Mouse (Mus musculus) cerebellum, adult 2 months (tissue): ENCODE measurements around the gene Rprd1b. TPM values are rescaled to one million over a fixed set of nuclear protein-coding genes. Genes with fewer than 3 reads are reported as not detected.

Experiments used
- DNase-seq, 2 experiments: peaks; one replicate each; pipeline ENCODE4 v3.0.0; 2021
- H3K27ac ChIP-seq: fragments of 200-500 bp; 2 replicates; pipeline ENCODE4 v1.5.1; 2012; ENCODE audit warnings: low read length, control low read depth, inconsistent platforms; ENCODE audit not compliant: insufficient read depth
- H3K27me3 ChIP-seq: fragments of 200-500 bp; 2 replicates; pipeline ENCODE4 v1.6.1; 2012; ENCODE audit warnings: inconsistent platforms, mild to moderate bottlenecking, low read length, moderate library complexity; ENCODE audit not compliant: control insufficient read depth, insufficient read depth
- H3K4me1 ChIP-seq: fragments of 200-500 bp; 2 replicates; pipeline ENCODE4 v1.6.1; 2011; ENCODE audit warnings: low read length; ENCODE audit not compliant: control insufficient read depth, insufficient read depth
- H3K4me3 ChIP-seq: fragments of 200-500 bp; replicated peaks from 2 replicates; pipeline ENCODE3; 2011; ENCODE audit warnings: mild to moderate bottlenecking, low read depth, low read length, control low read depth; ENCODE audit not compliant: insufficient read depth
- CTCF ChIP-seq: fragments of 200-500 bp; IDR thresholded peaks from 2 replicates; pipeline ENCODE4 v1.5.1; 2011; ENCODE audit warnings: low read depth, mild to moderate bottlenecking, control low read depth, low read length, moderate library complexity, borderline replicate concordance; ENCODE audit not compliant: insufficient read depth
- POLR2A ChIP-seq: fragments of 200-500 bp; IDR thresholded peaks from 2 replicates; pipeline ENCODE4 v1.6.1; 2011; ENCODE audit warnings: low read length, control low read depth, borderline replicate concordance; ENCODE audit not compliant: insufficient read depth
- WGBS: fragments of 180-500 bp; shearing (Covaris S2); methylation state at CpG from one replicate; pipeline ENCODE4 v1.1.7; 2018; 5-methylcytosine and 5-hydroxymethylcytosine counted together
- polyA plus RNA-seq: library from polyadenylated mRNA; depleted of rRNA; stranded (reverse); fragments of >200 nt; gene quantifications from 2 replicates; pipeline ENCODE4 v1.2.3, GENCODE M21; 2012

The Rprd1b gene
- polyA plus RNA-seq, 1 experiment = 22.4 TPM

DNA sequence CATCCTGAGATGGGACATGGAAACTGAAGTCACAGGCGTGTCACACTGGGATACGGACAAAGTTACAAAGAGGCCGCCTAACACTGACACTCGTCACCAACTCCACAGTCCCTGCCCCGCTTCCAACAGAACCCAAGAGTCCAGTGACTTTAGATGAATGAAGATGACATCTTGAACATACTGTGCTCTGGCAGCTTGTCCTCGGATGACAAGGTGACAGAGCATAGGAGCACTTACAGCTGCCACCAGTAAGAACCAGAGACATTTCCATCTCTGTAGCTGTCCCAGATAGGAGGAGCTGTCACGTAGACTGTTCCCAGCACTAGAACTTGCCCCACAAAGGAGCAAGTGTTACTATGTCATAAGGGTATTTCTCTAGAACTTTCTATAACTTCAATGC lies 99.6 kb downstream of the Rprd1b start:
- WGBS = 89% methylated on average over 7 of the region's 7 CpGs
- DNase-seq = no peak

DNA sequence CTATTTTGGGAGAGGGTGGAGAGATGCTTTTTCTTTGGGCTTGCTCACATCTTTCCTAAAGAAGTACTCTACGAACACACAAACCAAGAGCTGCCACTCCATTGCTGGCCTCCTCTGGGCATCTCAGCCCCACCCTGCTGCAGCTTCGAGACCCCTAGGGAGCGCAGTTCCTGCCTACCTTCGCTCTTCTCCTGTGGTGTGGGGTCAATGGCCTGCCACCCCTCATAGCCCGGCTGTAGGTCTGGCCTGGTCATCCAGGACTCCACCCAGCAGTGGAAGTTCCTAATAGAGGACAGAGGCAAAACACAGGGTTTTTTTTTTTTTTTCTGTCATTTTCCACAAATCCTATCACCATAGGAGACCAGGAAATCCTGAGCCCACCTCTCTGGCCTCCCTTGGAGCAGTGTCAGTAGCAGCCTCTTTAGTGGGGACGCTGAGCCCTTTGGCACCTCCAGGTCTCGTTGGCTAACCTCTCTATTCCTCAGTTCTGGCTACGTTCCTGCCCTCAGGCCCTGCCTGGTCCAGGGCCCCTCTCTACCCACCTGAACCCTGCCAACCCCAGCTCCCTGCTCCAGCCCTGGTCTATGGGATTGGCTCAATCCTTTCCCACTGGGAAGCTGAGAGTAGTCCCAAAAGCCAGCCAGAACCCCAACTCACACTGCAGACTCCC lies 100.3 kb downstream of the Rprd1b start:
- no peaks in the 10 kb centered on the region for H3K27me3 ChIP-seq

More for the DNA sequence above, 99.6 kb downstream of the Rprd1b start:
- H3K4me1 ChIP-seq = peaks cover 22% of the 10 kb centered on the region
- H3K27ac ChIP-seq = no peak overlapping the region
- no peak overlapping the region for H3K4me3 ChIP-seq
- no peaks in the 10 kb centered on the region for H3K27me3 ChIP-seq
- TF ChIP-seq CTCF (no peak), POLR2A (no peak)

DNA sequence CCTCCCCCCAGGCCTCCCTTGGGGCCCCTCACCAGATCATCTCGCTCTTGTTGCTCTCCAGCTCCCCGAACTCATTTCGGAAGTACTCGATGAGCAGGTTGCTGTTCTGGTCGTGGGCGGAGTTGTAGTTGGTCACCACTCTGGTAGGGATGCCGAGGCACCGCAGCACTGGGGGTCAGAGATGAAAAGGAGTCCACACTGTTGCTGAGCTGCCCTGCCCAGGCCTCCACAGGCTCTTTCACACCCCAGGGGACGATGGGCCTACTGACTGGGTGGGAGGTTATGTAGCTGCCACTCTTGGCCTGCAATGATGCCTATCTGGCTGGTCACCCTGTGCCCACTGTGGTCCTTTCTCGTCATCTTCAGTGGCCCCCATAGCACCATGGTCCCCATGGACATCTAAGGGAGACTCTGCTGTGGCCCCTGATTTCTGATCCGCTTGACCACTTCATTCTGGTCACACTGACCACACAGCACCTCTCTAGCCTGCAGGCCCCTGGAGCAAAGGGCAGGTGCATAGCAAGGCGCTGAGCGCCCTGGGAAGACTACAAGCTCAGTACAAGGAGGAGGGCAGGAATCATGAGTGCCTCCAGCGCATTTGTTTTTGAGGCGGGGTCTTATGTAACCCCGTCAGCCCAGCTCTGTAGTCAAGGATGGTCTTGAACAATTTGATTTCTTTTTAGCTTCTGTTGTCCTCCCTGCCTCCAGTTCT lies 101.2 kb downstream of the Rprd1b start:
- TF ChIP-seq POLR2A (no peak), CTCF (no peak)
- H3K27me3 ChIP-seq = no peaks in the 10 kb centered on the region
- DNase-seq = no peak
- H3K4me3 ChIP-seq = no peak overlapping the region
- WGBS = 94% methylated on average over 16 of the region's 16 CpGs
- H3K27ac ChIP-seq = no peak overlapping the region
- peaks cover 21% of the 10 kb centered on the region for H3K4me1 ChIP-seq

More for the DNA sequence above, 100.3 kb downstream of the Rprd1b start:
- WGBS = 83% methylated on average over 8 of the region's 8 CpGs
- H3K4me3 ChIP-seq = no peak overlapping the region
- peaks cover 21% of the 10 kb centered on the region for H3K4me1 ChIP-seq
- no peak overlapping the region for H3K27ac ChIP-seq
- no peak for DNase-seq
- TF ChIP-seq CTCF = no peak
- no peak for TF ChIP-seq POLR2A

DNA sequence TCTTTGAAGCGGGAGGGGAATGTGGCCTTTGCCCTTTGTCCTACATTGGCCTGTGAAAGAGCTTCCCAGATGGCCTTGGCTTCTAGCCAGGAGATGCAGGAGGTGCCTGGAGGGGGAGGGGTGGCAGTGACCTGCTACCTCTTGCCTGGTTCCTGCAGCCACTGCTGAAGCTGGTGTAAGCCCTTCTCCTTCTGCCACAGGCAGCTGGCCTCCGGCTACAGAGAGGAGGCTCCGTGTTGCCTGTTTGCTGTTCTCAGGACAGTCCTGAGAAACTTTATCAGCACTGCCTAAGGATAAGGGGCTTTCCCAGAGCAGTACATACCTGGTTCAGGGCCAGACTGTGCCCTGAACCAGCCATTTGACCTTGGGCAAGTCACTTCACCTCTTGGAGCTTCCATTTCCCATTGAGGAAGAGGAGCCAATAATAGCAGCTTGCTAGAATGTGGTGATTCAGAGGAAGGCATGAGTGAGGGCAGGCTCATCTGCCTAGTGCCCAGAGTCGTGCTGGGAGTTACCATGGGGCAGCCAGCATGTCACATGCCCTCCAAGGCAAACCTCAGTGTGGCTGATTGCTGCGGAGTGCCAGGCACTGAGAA lies 102.2 kb downstream of the Rprd1b start:
- WGBS = 33% methylated on average over 5 of the region's 5 CpGs
- DNase-seq = peak; percentile 41 to 63
- H3K27me3 ChIP-seq = no peaks in the 10 kb centered on the region
- H3K4me3 ChIP-seq = no peak overlapping the region
- no peak overlapping the region for H3K27ac ChIP-seq
- TF ChIP-seq POLR2A (no peak), CTCF (no peak)
- peaks cover 21% of the 10 kb centered on the region for H3K4me1 ChIP-seq

DNA sequence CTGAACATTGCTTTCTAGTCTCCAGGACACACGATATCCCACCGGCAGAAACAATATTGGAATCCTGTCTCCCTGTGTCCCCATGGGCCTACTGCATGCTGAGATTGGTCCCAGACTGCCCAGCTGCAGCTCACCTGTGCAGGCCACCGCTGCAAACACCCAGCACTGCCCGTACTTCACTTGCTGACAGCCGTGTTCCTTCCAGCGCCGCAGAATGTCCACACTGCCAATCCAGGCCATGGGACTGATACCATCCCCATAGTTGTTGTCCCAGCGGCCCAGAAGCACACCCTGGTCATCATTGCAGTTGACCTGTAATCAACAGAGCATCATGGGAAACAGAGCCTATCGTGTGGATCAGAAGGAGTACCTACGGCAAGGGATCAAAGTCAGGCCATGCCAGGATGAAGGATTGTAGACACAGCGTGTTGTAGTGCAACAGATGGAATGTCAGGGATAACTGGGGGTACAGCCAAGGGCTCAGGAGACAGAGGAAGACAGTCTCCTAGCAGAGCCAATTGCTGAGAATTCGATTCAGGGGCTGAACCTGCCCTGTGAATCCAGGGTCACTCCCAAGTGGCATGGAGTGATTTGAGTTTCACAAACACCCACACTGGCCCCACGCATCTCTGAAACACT lies 103.0 kb downstream of the Rprd1b start:
- H3K4me1 ChIP-seq = peaks cover 21% of the 10 kb centered on the region

DNA sequence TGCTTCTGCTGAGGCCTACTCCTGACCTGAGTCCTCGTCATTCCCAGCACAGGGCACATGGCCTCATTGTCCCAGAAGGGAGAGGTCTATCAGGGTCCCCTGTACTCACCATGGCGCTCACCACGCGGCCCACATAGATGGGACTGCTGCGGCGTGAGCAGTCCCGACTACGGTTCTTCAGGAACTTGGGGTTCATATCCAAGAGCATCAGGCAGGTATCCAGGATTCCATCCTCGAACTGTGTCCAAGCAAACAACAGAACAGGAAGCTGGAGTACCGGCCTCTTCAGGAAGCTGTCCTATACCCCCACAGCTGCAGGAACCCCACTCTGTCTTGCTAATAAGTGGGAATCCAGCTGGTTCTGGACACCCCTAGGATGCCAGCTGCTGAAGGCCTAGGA lies 104.0 kb downstream of the Rprd1b start:
- peaks cover 21% of the 10 kb centered on the region for H3K4me1 ChIP-seq
- 93% methylated on average over 10 of the region's 10 CpGs for WGBS
- no peaks in the 10 kb centered on the region for H3K27me3 ChIP-seq
- H3K27ac ChIP-seq = no peak overlapping the region
- no peak for DNase-seq
- H3K4me3 ChIP-seq = no peak overlapping the region
- no peak for TF ChIP-seq CTCF
- no peak for TF ChIP-seq POLR2A

More for the DNA sequence above, 103.0 kb downstream of the Rprd1b start:
- H3K27me3 ChIP-seq = no peaks in the 10 kb centered on the region
- no peak for TF ChIP-seq CTCF
- no peak for TF ChIP-seq POLR2A
- 65% methylated on average over 13 of the region's 13 CpGs for WGBS
- no peak overlapping the region for H3K27ac ChIP-seq
- DNase-seq = peak; percentile 29 to 53
- H3K4me3 ChIP-seq = no peak overlapping the region

DNA sequence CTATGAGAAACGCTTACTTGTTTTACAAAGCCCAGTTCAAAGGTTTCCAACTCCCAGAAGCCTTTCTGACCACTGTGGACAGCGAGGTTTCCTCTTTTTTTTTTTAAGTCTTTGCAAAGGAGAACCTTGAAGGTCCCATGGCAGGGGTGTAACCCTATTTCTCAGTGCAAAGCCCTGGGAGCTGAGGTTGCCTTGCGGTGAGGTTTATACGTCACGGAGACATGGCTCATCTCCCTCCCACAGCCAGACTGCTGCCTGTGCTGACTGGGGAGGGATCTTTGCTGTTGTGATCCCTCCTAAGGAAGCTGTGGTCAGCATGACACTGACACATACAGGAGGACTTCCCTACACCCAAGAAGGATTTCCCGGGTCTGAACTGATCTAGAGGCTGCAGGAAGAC lies 104.8 kb downstream of the Rprd1b start:
- H3K27me3 ChIP-seq = no peaks in the 10 kb centered on the region
- peaks cover 21% of the 10 kb centered on the region for H3K4me1 ChIP-seq
- TF ChIP-seq CTCF (no peak), POLR2A (no peak)
- no peak for DNase-seq
- no peak overlapping the region for H3K27ac ChIP-seq
- H3K4me3 ChIP-seq = no peak overlapping the region
- 92% methylated on average over 6 of the region's 6 CpGs for WGBS

DNA sequence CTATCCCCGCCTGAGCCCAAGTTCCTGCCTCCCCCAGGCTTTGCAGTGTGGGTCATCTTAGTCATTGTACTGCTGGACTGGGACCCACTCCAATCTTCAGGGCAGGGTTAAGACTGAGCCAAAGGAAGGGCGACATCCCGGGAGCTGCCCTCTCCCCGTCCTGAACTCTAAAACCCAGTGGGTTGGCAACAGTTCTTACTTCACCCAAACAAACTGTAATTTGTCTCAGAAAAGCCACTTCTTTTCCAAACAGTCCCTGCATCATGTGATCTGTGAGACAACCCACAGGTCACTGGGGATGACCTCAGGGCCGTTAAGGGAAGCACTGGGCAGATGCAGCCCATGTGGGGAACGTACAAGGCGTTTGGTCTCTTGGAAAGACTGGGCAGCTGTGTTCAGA lies 107.9 kb downstream of the Rprd1b start:
- DNase-seq = no peak
- 66% methylated on average over 7 of the region's 7 CpGs for WGBS
- Histone ChIP-seq H3K4me1 (peaks cover 20% of the 10 kb centered on the region), H3K4me3 (no peak overlapping the region), H3K27me3 (no peaks in the 10 kb centered on the region), H3K27ac (no peak overlapping the region)
- TF ChIP-seq CTCF (no peak), POLR2A (no peak)
